Mouse (Mus musculus): ENCODE data around the gene Olfr1261.

The Olfr1261 gene

GRCm38 (mm10) chr2:89990921-89991320, at the start of gene Olfr1261:
Gene Olfr1261, plus strand, starts transcription at chr2:89991221.
- no peak for DNase-seq

DNA sequence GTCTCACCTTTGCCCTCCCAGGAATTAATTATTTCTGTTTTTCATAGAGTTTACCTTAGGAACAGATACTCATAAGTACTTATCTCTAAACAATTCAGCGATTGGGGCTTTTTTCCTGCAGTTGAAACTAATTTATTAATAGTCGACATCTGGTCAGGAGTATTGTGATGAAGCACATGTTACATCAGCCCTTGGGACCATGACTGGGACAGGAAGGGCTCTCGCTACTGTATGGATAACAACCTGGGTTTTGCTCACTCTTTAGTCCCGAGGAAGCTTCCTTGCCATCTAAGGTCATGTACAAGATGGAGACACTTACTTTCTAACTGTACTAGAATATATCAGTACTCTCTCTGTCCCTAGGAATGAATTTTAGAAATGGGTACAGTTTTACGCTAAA, 42.5 kb upstream of the Olfr1261 start, which contains the start of gene Olfr1259:
Olfr1259 (minus strand) TSS at position 101 of the 400 bp plus-strand sequence.
- DNase-seq = no peak

DNA sequence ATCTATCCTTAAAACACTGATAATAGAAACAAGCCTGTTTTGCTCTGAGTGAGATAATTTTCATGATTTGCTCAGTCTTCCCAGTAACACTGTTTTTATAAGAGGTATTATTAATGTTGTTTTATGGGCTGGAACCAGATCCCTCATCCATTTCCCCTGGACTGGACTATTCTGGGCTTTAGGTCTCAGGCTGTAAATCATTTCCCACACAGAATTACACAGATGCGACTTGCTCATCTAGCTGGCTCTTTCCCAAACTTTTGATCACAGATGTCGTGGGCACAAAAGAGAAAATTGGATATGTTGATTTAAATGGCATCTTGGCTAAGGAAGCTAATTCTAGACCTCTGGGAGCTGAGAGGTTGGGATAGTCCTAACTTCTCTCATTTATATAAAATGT, 16.8 kb upstream of the Olfr1261 start, which contains the start of gene Olfr1260:
Olfr1260 (plus strand) TSS at position 157 of the 400 bp plus-strand sequence.
- no peak for DNase-seq

DNA sequence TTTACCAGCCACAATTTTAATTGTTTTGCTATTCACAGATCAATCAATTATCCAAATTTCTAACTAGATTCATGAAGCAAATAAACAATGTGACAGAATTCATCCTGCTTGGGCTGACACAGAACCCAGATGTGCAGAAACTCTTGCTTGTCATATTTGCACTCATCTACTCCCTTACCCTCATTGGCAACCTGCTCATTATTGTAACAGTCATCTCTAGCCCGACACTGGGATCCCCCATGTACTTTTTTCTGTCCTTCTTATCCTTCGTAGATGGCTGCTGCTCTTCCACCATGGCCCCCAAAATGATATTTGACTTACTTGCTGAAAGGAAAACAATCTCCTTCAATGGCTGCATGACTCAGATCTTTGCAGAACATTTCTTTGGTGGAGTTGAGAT, 13.3 kb upstream of the Olfr1261 start:
- DNase-seq = no peak

- no peak for DNase-seq
Measured at GRCm38 (mm10) chr2:89999845-90000244, 8.8 kb downstream of the Olfr1261 start, which contains the start of gene Olfr1262. Gene Olfr1262, plus strand, starts transcription at chr2:90000145.

DNA sequence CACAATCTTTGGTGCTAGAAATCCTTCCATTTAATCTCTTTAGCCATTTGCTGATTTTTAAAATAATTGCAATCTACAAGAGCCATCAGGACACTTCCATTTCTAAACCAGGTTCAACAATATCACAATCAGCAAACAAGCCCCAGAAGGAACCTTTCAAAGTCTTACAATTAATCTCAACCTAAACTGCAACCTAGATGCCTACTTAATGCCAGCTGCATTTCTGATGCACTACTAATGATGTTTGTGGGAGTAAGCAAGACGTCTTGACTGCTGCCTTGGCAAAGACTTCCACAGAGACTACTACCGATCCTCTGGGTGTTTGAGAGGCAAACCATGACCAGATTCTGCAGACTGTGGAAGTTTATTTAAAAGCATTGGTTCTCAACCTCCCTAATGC, 20.8 kb downstream of the Olfr1261 start, which contains the start of gene Olfr1263:
Olfr1263 (plus strand) TSS at position 301 of the 400 bp plus-strand sequence.
- DNase-seq = no peak

GRCm38 (mm10) chr2:90025477-90025876, 34.5 kb downstream of the Olfr1261 start, which contains the start of gene Olfr1264:
Gene Olfr1264, minus strand, starts transcription at chr2:90025577.
- DNase-seq = no peak

- DNase-seq = no peak
Measured at GRCm38 (mm10) chr2:90035037-90035436, 44.0 kb downstream of the Olfr1261 start, which contains the start of gene Olfr1265. Gene Olfr1265, plus strand, starts transcription at chr2:90035337.

Measured in right cerebral cortex, postnatal 14 days (tissue).